Mouse (Mus musculus): ENCODE data around the gene Thra.

GRCm38 (mm10) chr11:98808417-98808816, 68.0 kb downstream of the Thra start:
- TF ChIP-seq CTCF (IDR thresholded peaks at IDR 0.05; ENCODE audit: low read depth) (no peak), EP300 (optimal IDR thresholded peaks at IDR 0.05) (no peak)

Measured in stomach, postnatal 0 days (tissue).